Mouse (Mus musculus): Measurements from ENCODE around the gene Apol7e. TPM values are rescaled to one million over a fixed set of nuclear protein-coding genes. Genes with fewer than 3 reads are reported as not detected.
"Not testable (repeated sequence)": the region's sequence is repeated elsewhere in the genome, so short reads cannot be mapped to it uniquely, and the experiment has no call there.

Apol7e gene
- polyA plus RNA-seq, 1 experiment from 2014 or later: not detected

- H3K27ac ChIP-seq (ENCODE audit: low read depth, low read length); H3K4me1 ChIP-seq (ENCODE audit: control insufficient read depth, insufficient read depth, low read length); H3K9ac ChIP-seq (ENCODE audit: low read length); H3K36me3 ChIP-seq (ENCODE audit: control insufficient read depth, insufficient read depth, low read length); DNase-seq (ENCODE audit: low spot score); H3K27me3 ChIP-seq (ENCODE audit: control insufficient read depth, insufficient read depth, low read length); H3K9me3 ChIP-seq (ENCODE audit: control insufficient read depth, low read length); H3K4me3 ChIP-seq (ENCODE audit: low read depth, low read length); H3K4me2 ChIP-seq (ENCODE audit: low read depth); ATAC-seq (ENCODE audit: insufficient read depth, low FRiP score, low TSS enrichment): not testable (repeated sequence)
- 81% methylated on average over 10 of the region's 10 CpGs for WGBS
These were observed 34.2 kb downstream of the Apol7e start for GRCm38 (mm10) chr15:77732851-77733250.

- H3K4me3 ChIP-seq (ENCODE audit: low read depth, low read length); ATAC-seq (ENCODE audit: insufficient read depth, low FRiP score, low TSS enrichment); H3K27ac ChIP-seq (ENCODE audit: low read depth, low read length); DNase-seq (ENCODE audit: low spot score); H3K27me3 ChIP-seq (ENCODE audit: control insufficient read depth, insufficient read depth, low read length); H3K9ac ChIP-seq (ENCODE audit: low read length); H3K4me2 ChIP-seq (ENCODE audit: low read depth); H3K9me3 ChIP-seq (ENCODE audit: control insufficient read depth, low read length); H3K4me1 ChIP-seq (ENCODE audit: control insufficient read depth, insufficient read depth, low read length); H3K36me3 ChIP-seq (ENCODE audit: control insufficient read depth, insufficient read depth, low read length): not testable (repeated sequence)
- 91% methylated on average over 8 of the region's 8 CpGs for WGBS
These were observed 34.7 kb downstream of the Apol7e start for GRCm38 (mm10) chr15:77733380-77733779.

DNA sequence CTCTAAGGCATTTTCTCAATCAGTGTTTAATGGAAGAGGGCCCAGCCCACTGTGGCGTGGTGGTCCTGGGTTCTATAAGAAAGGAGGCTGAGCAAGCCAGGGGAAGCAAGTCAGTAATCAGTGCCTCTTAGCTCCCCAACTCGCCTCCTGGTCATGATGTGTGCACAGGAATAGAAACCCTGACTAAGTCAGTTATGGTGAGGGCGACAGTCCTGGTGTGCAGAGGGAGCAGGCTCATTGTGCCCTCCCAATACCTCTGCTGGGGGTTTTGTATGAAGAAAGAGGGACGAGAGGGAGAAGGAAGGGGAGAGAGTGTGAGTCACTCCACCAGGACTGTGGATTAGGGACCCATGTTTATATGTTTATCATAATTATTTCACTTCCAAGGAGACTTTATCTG is 35.2 kb downstream of the Apol7e start:
- not testable (repeated sequence) for H3K4me1 ChIP-seq (ENCODE audit: control insufficient read depth, insufficient read depth, low read length); H3K9ac ChIP-seq (ENCODE audit: low read length); H3K9me3 ChIP-seq (ENCODE audit: control insufficient read depth, low read length); H3K27me3 ChIP-seq (ENCODE audit: control insufficient read depth, insufficient read depth, low read length); H3K4me3 ChIP-seq (ENCODE audit: low read depth, low read length); H3K4me2 ChIP-seq (ENCODE audit: low read depth); DNase-seq (ENCODE audit: low spot score); ATAC-seq (ENCODE audit: insufficient read depth, low FRiP score, low TSS enrichment); H3K36me3 ChIP-seq (ENCODE audit: control insufficient read depth, insufficient read depth, low read length); H3K27ac ChIP-seq (ENCODE audit: low read depth, low read length)
- 79% methylated on average over 4 of the region's 4 CpGs for WGBS

- Histone ChIP-seq H3K9me3 (ENCODE audit: control insufficient read depth, low read length) (no peaks in the 10 kb centered on the region), H3K4me3 (ENCODE audit: low read depth, low read length) (no peak overlapping the region), H3K27ac (ENCODE audit: low read depth, low read length) (no peak overlapping the region), H3K27me3 (ENCODE audit: control insufficient read depth, insufficient read depth, low read length) (no peaks in the 10 kb centered on the region), H3K4me1 (ENCODE audit: control insufficient read depth, insufficient read depth, low read length) (no peaks in the 10 kb centered on the region), H3K36me3 (ENCODE audit: control insufficient read depth, insufficient read depth, low read length) (no peaks in the 10 kb centered on the region), H3K4me2 (ENCODE audit: low read depth) (no peak overlapping the region), H3K9ac (ENCODE audit: low read length) (no peak overlapping the region)
- WGBS: 76% methylated on average over 9 of the region's 9 CpGs
- ATAC-seq (ENCODE audit: insufficient read depth, low FRiP score, low TSS enrichment) (no peak), DNase-seq (ENCODE audit: low spot score) (no peak)
These were observed 42.0 kb downstream of the Apol7e start for GRCm38 (mm10) chr15:77740511-77741297.

DNA sequence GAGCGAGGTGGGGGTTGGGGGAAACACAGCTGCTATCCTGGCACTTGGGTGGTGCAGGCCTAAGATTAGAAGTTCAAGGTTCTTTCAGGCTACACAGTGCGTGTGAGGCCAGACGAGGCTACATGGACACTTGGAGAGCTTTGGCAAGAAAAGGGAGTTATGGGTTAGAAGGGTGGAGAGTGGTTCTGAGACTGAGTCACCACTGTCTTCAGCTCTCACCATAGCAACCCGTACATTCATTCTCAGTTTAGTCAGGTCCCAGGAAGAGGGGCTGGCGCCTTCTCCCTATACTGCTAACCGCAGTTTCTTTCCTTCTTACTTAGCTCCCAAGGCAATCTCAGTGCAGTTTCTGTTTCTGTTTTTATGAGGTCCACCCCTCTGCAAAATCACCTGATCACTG is 42.9 kb downstream of the Apol7e start:
- ATAC-seq (ENCODE audit: insufficient read depth, low FRiP score, low TSS enrichment); H3K36me3 ChIP-seq (ENCODE audit: control insufficient read depth, insufficient read depth, low read length); H3K4me2 ChIP-seq (ENCODE audit: low read depth); H3K9ac ChIP-seq (ENCODE audit: low read length); H3K4me3 ChIP-seq (ENCODE audit: low read depth, low read length); H3K9me3 ChIP-seq (ENCODE audit: control insufficient read depth, low read length); DNase-seq (ENCODE audit: low spot score); H3K27ac ChIP-seq (ENCODE audit: low read depth, low read length); H3K4me1 ChIP-seq (ENCODE audit: control insufficient read depth, insufficient read depth, low read length); H3K27me3 ChIP-seq (ENCODE audit: control insufficient read depth, insufficient read depth, low read length): not testable (repeated sequence)
- WGBS: 91% methylated on average over 6 of the region's 6 CpGs

GRCm38 (mm10) chr15:77744632-77745031 is 46.0 kb downstream of the Apol7e start:
- Histone ChIP-seq H3K4me1 (ENCODE audit: control insufficient read depth, insufficient read depth, low read length) (no peaks in the 10 kb centered on the region), H3K27me3 (ENCODE audit: control insufficient read depth, insufficient read depth, low read length) (no peaks in the 10 kb centered on the region), H3K4me2 (ENCODE audit: low read depth) (no peak overlapping the region), H3K27ac (ENCODE audit: low read depth, low read length) (no peak overlapping the region), H3K4me3 (ENCODE audit: low read depth, low read length) (no peak overlapping the region), H3K36me3 (ENCODE audit: control insufficient read depth, insufficient read depth, low read length) (no peaks in the 10 kb centered on the region), H3K9me3 (ENCODE audit: control insufficient read depth, low read length) (no peaks in the 10 kb centered on the region), H3K9ac (ENCODE audit: low read length) (no peak overlapping the region)
- DNase-seq (ENCODE audit: low spot score) (no peak), ATAC-seq (ENCODE audit: insufficient read depth, low FRiP score, low TSS enrichment) (no peak)
- 38% methylated on average over 5 of the region's 5 CpGs for WGBS

GRCm38 (mm10) chr15:77745081-77745480 is 46.4 kb downstream of the Apol7e start:
- no peak for DNase-seq (ENCODE audit: low spot score)
- no peaks in the 10 kb centered on the region for H3K9me3 ChIP-seq (ENCODE audit: control insufficient read depth, low read length)
- H3K9ac ChIP-seq (ENCODE audit: low read length): no peak overlapping the region
- no peaks in the 10 kb centered on the region for H3K36me3 ChIP-seq (ENCODE audit: control insufficient read depth, insufficient read depth, low read length)
- no peak overlapping the region for H3K27ac ChIP-seq (ENCODE audit: low read depth, low read length)
- H3K4me1 ChIP-seq (ENCODE audit: control insufficient read depth, insufficient read depth, low read length): no peaks in the 10 kb centered on the region
- no peaks in the 10 kb centered on the region for H3K27me3 ChIP-seq (ENCODE audit: control insufficient read depth, insufficient read depth, low read length)
- no peak for ATAC-seq (ENCODE audit: insufficient read depth, low FRiP score, low TSS enrichment)
- no peak overlapping the region for H3K4me3 ChIP-seq (ENCODE audit: low read depth, low read length)
- H3K4me2 ChIP-seq (ENCODE audit: low read depth): no peak overlapping the region

DNA sequence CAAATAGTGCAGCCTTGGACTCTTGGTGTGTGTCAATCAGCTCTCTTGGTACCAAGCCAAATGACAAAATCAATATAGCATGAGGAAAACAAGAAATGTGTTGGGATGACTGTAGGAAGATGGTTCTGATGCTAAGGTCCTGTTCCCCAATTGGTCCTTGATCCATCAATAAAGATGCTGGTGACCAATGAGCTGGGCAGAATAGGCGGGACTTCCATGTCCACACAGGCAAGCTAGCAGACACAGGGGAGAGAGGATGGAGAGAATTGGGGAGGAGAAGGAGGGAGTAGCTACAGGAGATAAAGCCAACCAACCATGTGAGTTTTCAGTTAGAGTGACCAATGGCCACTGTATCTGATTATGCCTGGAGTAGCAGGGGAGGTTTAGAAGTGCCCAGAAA is 47.7 kb downstream of the Apol7e start:
- Histone ChIP-seq H3K4me3 (ENCODE audit: low read depth, low read length) (no peak overlapping the region), H3K27me3 (ENCODE audit: control insufficient read depth, insufficient read depth, low read length) (no peaks in the 10 kb centered on the region), H3K9ac (ENCODE audit: low read length) (no peak overlapping the region), H3K4me2 (ENCODE audit: low read depth) (no peak overlapping the region), H3K9me3 (ENCODE audit: control insufficient read depth, low read length) (no peaks in the 10 kb centered on the region), H3K27ac (ENCODE audit: low read depth, low read length) (no peak overlapping the region), H3K4me1 (ENCODE audit: control insufficient read depth, insufficient read depth, low read length) (no peaks in the 10 kb centered on the region), H3K36me3 (ENCODE audit: control insufficient read depth, insufficient read depth, low read length) (no peaks in the 10 kb centered on the region)
- ATAC-seq (ENCODE audit: insufficient read depth, low FRiP score, low TSS enrichment) (no peak), DNase-seq (ENCODE audit: low spot score) (no peak)
- 89% methylated on average over 1 of the region's 1 CpGs for WGBS

- H3K4me2 ChIP-seq (ENCODE audit: low read depth): no peak overlapping the region
- H3K9ac ChIP-seq (ENCODE audit: low read length): no peak overlapping the region
- no peak for DNase-seq (ENCODE audit: low spot score)
- H3K27ac ChIP-seq (ENCODE audit: low read depth, low read length): no peak overlapping the region
- H3K4me3 ChIP-seq (ENCODE audit: low read depth, low read length): no peak overlapping the region
- H3K9me3 ChIP-seq (ENCODE audit: control insufficient read depth, low read length): no peaks in the 10 kb centered on the region
- 89% methylated on average over 3 of the region's 3 CpGs for WGBS
- H3K4me1 ChIP-seq (ENCODE audit: control insufficient read depth, insufficient read depth, low read length): no peaks in the 10 kb centered on the region
- no peak for ATAC-seq (ENCODE audit: insufficient read depth, low FRiP score, low TSS enrichment)
- no peaks in the 10 kb centered on the region for H3K36me3 ChIP-seq (ENCODE audit: control insufficient read depth, insufficient read depth, low read length)
- no peaks in the 10 kb centered on the region for H3K27me3 ChIP-seq (ENCODE audit: control insufficient read depth, insufficient read depth, low read length)
These were observed 49.8 kb downstream of the Apol7e start for GRCm38 (mm10) chr15:77748414-77748813.
